Mouse (Mus musculus): ENCODE results near the gene Sult1e1.

- TF ChIP-seq CTCF (IDR thresholded peaks at IDR 0.05; ENCODE audit: control insufficient read depth, insufficient read depth, insufficient read length) (no peak), USF1 (IDR thresholded peaks at IDR 0.05; ENCODE audit: low read depth) (no peak), MYOG (IDR thresholded peaks at IDR 0.05; ENCODE audit: control insufficient read depth, extremely low read depth, insufficient read length) (no peak)
Measured at GRCm38 (mm10) chr5:87532288-87532687, 59.1 kb downstream of the Sult1e1 start.
